Mouse (Mus musculus): Measurements from ENCODE around the gene Nmi. TPM values are rescaled to one million over a fixed set of nuclear protein-coding genes. Genes with fewer than 3 reads are reported as not detected.
A peak's percentile ranks its signal among the peaks of the same experiment; 100 is the strongest.
"Not testable (repeated sequence)": the region's sequence is repeated elsewhere in the genome, so short reads cannot be mapped to it uniquely, and the experiment has no call there.

The Nmi gene
- 1 to 10 TPM; 5.8 to 6.3 TPM for total RNA-seq (2021)
- long read RNA-seq, experiment 1, partial matches to known transcripts, result 4 of 14 reads
- long read RNA-seq, experiment 1, other reads (novel, unspliced or antisense), result 2 of 14 reads
- long read RNA-seq, experiment 2, partial matches to known transcripts, result 0 of 8 reads
- long read RNA-seq, experiment 2, other reads (novel, unspliced or antisense), result 1 of 8 reads

- DNase-seq, result peak in 1 of 2 experiments; percentile 15
- intact Hi-C loops (cut with DNase I), result loop anchor here (2.0 to 5.0 kb wide), 2 partner anchors 41 to 99 kb away; partner anchors contain the start of gene Rif1
These were observed at the start of gene Nmi for GRCm38 (mm10) chr2:51973410-51973968. Nmi (minus strand) TSS chr2:51973494.

GRCm38 (mm10) chr2:52016361-52016760 lies 43.1 kb upstream of the Nmi start:
- intact Hi-C loops (cut with DNase I), result no loop called here
- no peak for DNase-seq

- DNase-seq, result peak; percentile 2 to 12
These were observed 40.1 kb upstream of the Nmi start for GRCm38 (mm10) chr2:52013306-52013820.

GRCm38 (mm10) chr2:52011820-52012219 lies 38.5 kb upstream of the Nmi start:
- intact Hi-C loops (cut with DNase I); DNase-seq: not testable (repeated sequence)

More at GRCm38 (mm10) chr2:52013306-52013820, 40.1 kb upstream of the Nmi start:
- intact Hi-C loops (cut with DNase I), result no loop called here

- intact Hi-C loops (cut with DNase I), result no loop called here
- DNase-seq, result no peak
These were observed 33.1 kb upstream of the Nmi start for GRCm38 (mm10) chr2:52006380-52006779.

GRCm38 (mm10) chr2:52002299-52002698 lies 29.0 kb upstream of the Nmi start:
- intact Hi-C loops (cut with DNase I); DNase-seq: not testable (repeated sequence)

GRCm38 (mm10) chr2:52001521-52001920 lies 28.2 kb upstream of the Nmi start:
- DNase-seq, result no peak
- intact Hi-C loops (cut with DNase I), result no loop called here

- no peak for DNase-seq
- intact Hi-C loops (cut with DNase I), result no loop called here
These were observed 26.7 kb upstream of the Nmi start for GRCm38 (mm10) chr2:51999996-52000395.

GRCm38 (mm10) chr2:51991447-51991846 lies 18.2 kb upstream of the Nmi start:
- intact Hi-C loops (cut with DNase I), result no loop called here
- DNase-seq, result no peak

GRCm38 (mm10) chr2:51989559-51989958 lies 16.3 kb upstream of the Nmi start:
- no peak for DNase-seq
- intact Hi-C loops (cut with DNase I), result no loop called here

GRCm38 (mm10) chr2:51986695-51987094 lies 13.4 kb upstream of the Nmi start:
- intact Hi-C loops (cut with DNase I), result no loop called here
- DNase-seq, result no peak

- intact Hi-C loops (cut with DNase I), result no loop called here
- no peak for DNase-seq
These were observed 12.9 kb upstream of the Nmi start for GRCm38 (mm10) chr2:51986157-51986556.

GRCm38 (mm10) chr2:51985241-51985640 lies 11.9 kb upstream of the Nmi start:
- intact Hi-C loops (cut with DNase I), result no loop called here
- DNase-seq, result no peak

GRCm38 (mm10) chr2:51982288-51982687 lies 9.0 kb upstream of the Nmi start:
- intact Hi-C loops (cut with DNase I), result no loop called here
- DNase-seq, result no peak

GRCm38 (mm10) chr2:51981630-51982029 lies 8.3 kb upstream of the Nmi start:
- DNase-seq, result peak; percentile 19 to 36
- intact Hi-C loops (cut with DNase I), result no loop called here

- intact Hi-C loops (cut with DNase I), result loop anchor here (2.0 to 5.0 kb wide), 2 partner anchors 41 to 100 kb away; partner anchors contain the start of gene Rif1
- DNase-seq, result peak; percentile 66 to 68
These were observed 469 bp downstream of the Nmi start for GRCm38 (mm10) chr2:51972641-51973409.

GRCm38 (mm10) chr2:51972142-51972541 lies 1.2 kb downstream of the Nmi start:
- intact Hi-C loops (cut with DNase I), result loop anchor here (2.0 to 5.0 kb wide), 2 partner anchors 40 to 101 kb away; partner anchors contain the start of gene Rif1
- DNase-seq, result peak; percentile 26 to 31

GRCm38 (mm10) chr2:51970897-51971296 lies 2.4 kb downstream of the Nmi start:
- intact Hi-C loops (cut with DNase I), result loop anchor here (5.0 kb wide), 1 partner anchor 39 kb away; no protein-coding TSS in a partner anchor
- no peak for DNase-seq

GRCm38 (mm10) chr2:51967288-51967687 lies 6.0 kb downstream of the Nmi start:
- intact Hi-C loops (cut with DNase I), result no loop called here
- DNase-seq, result no peak

- DNase-seq, result no peak
- intact Hi-C loops (cut with DNase I), result no loop called here
These were observed 19.6 kb downstream of the Nmi start for GRCm38 (mm10) chr2:51953648-51954204.

- intact Hi-C loops (cut with DNase I), result no loop called here
- DNase-seq, result no peak
These were observed 22.4 kb downstream of the Nmi start for GRCm38 (mm10) chr2:51950876-51951275.
